Mouse (Mus musculus) testis, adult 2 months (tissue): ENCODE measurements around the gene Coro1a. TPM values are rescaled to one million over a fixed set of nuclear protein-coding genes. Genes with fewer than 3 reads are reported as not detected.
A peak's percentile ranks its signal among the peaks of the same experiment; 100 is the strongest.

Experiments used
- H3K27ac ChIP-seq: fragments of 200-500 bp; 2 replicates; pipeline ENCODE4 v1.5.1; 2012; ENCODE audit warnings: low read depth, low read length; ENCODE audit not compliant: control insufficient read depth, insufficient read depth
- H3K27me3 ChIP-seq: fragments of 200-500 bp; 2 replicates; pipeline ENCODE4 v1.6.1; 2012; ENCODE audit warnings: mild to moderate bottlenecking, low read length, moderate library complexity; ENCODE audit not compliant: control insufficient read depth, insufficient read depth
- H3K36me3 ChIP-seq: fragments of 200-500 bp; 2 replicates; pipeline ENCODE4 v1.6.1; 2012; ENCODE audit warnings: mild to moderate bottlenecking, low read length; ENCODE audit not compliant: control insufficient read depth, insufficient read depth
- H3K4me1 ChIP-seq: fragments of 200-500 bp; 2 replicates; pipeline ENCODE4 v1.6.1; 2012; ENCODE audit warnings: low read length; ENCODE audit not compliant: control insufficient read depth, insufficient read depth
- H3K4me3 ChIP-seq: fragments of 200-500 bp; 2 replicates; pipeline ENCODE4 v1.5.1; 2012; ENCODE audit warnings: low read depth, mild to moderate bottlenecking, low read length, moderate library complexity, mixed read lengths; ENCODE audit not compliant: control insufficient read depth
- CTCF ChIP-seq: fragments of 200-500 bp; IDR thresholded peaks from 2 replicates; pipeline ENCODE4 v1.5.1; 2012; ENCODE audit warnings: low read depth, mild to moderate bottlenecking, inconsistent platforms, low read length, moderate library complexity; ENCODE audit not compliant: control insufficient read depth, insufficient read depth, insufficient replicate concordance
- POLR2A ChIP-seq: fragments of 200-500 bp; IDR thresholded peaks from 2 replicates; pipeline ENCODE4 v1.6.1; 2012; ENCODE audit warnings: low read depth, mild to moderate bottlenecking, inconsistent platforms, low read length, moderate library complexity; ENCODE audit not compliant: control insufficient read depth
- polyA plus RNA-seq: library from polyadenylated mRNA; depleted of rRNA; stranded (reverse); fragments of >200 nt; gene quantifications from 2 replicates; pipeline ENCODE4 v1.2.3, GENCODE M21; 2012

The Coro1a gene
- polyA plus RNA-seq, 1 experiment: 2.6 TPM

DNA sequence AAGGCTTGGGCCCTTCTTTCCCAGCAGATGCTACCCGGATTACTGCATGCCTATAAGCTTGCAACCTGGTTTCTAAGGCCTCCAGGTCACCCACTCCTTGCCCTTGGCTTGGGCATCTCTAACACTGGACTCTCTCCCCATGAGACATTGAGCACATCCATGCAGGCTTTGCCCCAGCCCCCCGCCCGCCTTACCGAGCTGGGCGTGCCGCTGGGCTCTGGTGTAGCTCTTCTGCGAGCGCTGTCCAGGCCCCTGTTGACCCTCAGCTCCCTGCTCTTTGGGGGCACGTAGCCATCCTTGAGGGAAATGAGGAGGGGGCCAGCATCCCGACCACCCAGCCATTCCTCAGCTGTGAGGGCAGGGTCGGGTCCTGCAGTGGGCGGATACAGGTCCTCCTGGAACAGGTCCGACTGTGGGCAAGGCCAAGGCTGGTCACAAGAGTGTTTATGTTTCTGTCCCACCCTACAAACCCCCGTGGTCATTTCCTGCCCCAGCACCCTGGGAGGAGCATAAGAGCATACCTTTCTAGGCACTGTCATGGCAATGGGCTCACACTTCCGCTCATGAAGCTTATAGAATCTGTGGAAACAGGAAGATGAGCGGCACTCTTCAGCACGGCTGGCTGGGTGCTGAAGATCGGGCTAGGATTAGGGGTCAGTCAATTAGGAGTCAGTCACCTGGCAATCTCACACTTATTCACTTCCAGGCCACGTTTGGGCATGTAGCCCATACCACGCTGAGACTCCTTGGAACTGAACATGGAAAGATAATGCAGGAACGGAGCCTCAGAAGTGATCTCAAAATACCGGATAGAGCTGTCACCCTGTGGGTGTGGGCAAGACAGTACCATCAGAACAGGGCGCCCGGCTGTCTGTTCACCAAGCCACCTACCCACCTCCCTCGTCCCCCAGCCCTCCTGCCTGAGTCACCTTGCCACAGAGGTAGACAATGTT is 7.2 kb downstream of the Coro1a start:
- peaks cover 18% of the 10 kb centered on the region for H3K4me1 ChIP-seq
- no peaks in the 10 kb centered on the region; the same call in 1 of the 2 replicates for H3K27me3 ChIP-seq
- TF ChIP-seq CTCF: no peak
- no peak for TF ChIP-seq POLR2A
- no peak overlapping the region for H3K27ac ChIP-seq
- H3K36me3 ChIP-seq: no peaks in the 10 kb centered on the region
- no peak overlapping the region for H3K4me3 ChIP-seq

- Histone ChIP-seq H3K36me3 (no peaks in the 10 kb centered on the region), H3K27me3 (no peaks in the 10 kb centered on the region), H3K4me3 (no peak overlapping the region), H3K4me1 (peaks cover 10% of the 10 kb centered on the region), H3K27ac (no peak overlapping the region)
- TF ChIP-seq POLR2A (no peak), CTCF (no peak)
Measured at GRCm38 (mm10) chr7:126697838-126698237, 9.7 kb downstream of the Coro1a start.

GRCm38 (mm10) chr7:126696886-126697285 is 10.7 kb downstream of the Coro1a start:
- H3K27ac ChIP-seq: no peak overlapping the region
- peak overlapping the region; percentile 98 for H3K4me3 ChIP-seq
- TF ChIP-seq CTCF (no peak), POLR2A (no peak)
- peaks cover 17% of the 10 kb centered on the region for H3K4me1 ChIP-seq
- H3K27me3 ChIP-seq: no peaks in the 10 kb centered on the region
- no peaks in the 10 kb centered on the region for H3K36me3 ChIP-seq

DNA sequence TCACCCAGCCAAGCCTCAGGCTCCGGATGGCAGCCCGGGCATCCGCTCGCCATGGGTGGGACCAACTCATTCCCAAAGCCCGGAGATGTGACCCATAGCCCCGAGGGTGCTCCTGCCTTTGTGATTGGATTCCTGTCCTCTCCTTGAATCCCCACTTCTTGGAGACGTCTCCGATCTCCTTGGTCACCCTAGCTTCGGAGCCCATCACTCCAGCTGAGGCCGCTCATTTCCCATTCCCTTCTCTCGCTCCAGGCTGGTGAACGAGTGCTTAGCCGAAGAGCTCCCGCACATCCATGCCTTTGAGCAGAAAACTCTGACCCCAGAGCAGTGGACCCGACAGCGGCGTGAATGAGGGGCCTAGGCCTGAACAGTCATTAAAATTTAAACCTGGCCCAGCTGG is 11.3 kb downstream of the Coro1a start:
- H3K36me3 ChIP-seq: no peaks in the 10 kb centered on the region
- peaks cover 17% of the 10 kb centered on the region for H3K4me1 ChIP-seq
- TF ChIP-seq CTCF: no peak
- TF ChIP-seq POLR2A: no peak
- 0 out of 2 replicates have a peak overlapping the region, but pooled peaks have one; percentile 46 for H3K27ac ChIP-seq
- H3K27me3 ChIP-seq: no peaks in the 10 kb centered on the region
- H3K4me3 ChIP-seq: peak overlapping the region; percentile 98

DNA sequence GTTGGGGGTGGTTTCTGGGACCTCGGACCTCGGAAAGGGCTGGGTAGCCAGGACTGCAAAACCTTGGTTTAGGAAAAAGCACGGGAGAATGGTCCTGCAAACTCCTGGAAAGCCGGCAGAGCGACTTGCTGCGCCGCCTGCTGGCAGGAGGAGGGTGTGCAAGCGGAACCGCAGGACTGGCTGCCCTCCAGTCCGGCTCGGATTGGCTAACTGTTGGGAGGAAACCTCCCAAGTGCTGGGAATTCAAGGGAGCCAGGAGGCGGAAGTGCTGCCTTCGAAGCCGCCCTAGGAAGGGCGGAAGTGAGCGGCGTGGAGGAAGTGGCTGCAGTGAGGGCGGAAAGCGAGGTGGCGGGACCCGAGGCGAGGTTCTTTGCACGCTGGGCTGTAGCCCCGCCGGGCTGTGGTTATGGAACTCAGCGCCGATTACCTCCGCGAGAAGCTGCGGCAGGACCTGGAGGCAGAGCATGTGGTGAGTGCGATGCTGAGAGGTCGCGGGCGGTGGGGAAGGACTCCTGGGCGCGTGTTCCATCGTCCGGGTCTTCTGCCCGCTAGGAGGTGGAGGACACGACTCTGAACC is 11.9 kb downstream of the Coro1a start, which contains the start of gene Slx1b:
Gene Slx1b, minus strand, starts transcription at position 154 of the 577 bp plus-strand sequence.
- H3K4me1 ChIP-seq: peaks cover 17% of the 10 kb centered on the region
- H3K36me3 ChIP-seq: no peaks in the 10 kb centered on the region
- TF ChIP-seq CTCF: peak; percentile 94
- TF ChIP-seq POLR2A: peak; percentile 46; the same call in 1 of the 2 replicates
- H3K4me3 ChIP-seq: peak within 1 kb of the TSS; percentile 98
- peak within 1 kb of the TSS; percentile 86 for H3K27ac ChIP-seq
- no peaks in the 10 kb centered on the region for H3K27me3 ChIP-seq

- 0 out of 2 replicates have a peak, but pooled peaks have one; percentile 52 for TF ChIP-seq POLR2A
- no peak for TF ChIP-seq CTCF
- H3K4me1 ChIP-seq: peaks cover 17% of the 10 kb centered on the region
- no peaks in the 10 kb centered on the region for H3K36me3 ChIP-seq
- H3K4me3 ChIP-seq: peak within 1 kb of the TSS; percentile 98
- H3K27ac ChIP-seq: peak within 1 kb of the TSS; percentile 86
- no peaks in the 10 kb centered on the region for H3K27me3 ChIP-seq
Measured at GRCm38 (mm10) chr7:126695210-126695611, 12.4 kb downstream of the Coro1a start, which contains the start of gene Bola2. Bola2 (plus strand) TSS chr7:126695401.
